Mouse (Mus musculus) kidney, adult 2 months (tissue): Measurements from ENCODE around the gene Prkd2.

Experiments used
- CTCF ChIP-seq: fragments of 200-500 bp; conservative IDR thresholded peaks from 2 replicates; pipeline ENCODE4 v1.5.1; 2011; ENCODE audit warnings: low read depth, mild to moderate bottlenecking, control low read depth, low read length, moderate library complexity, mixed read lengths; ENCODE audit not compliant: insufficient read depth, insufficient read length
- POLR2A ChIP-seq: fragments of 200-500 bp; IDR thresholded peaks from one replicate; pipeline ENCODE4 v1.6.1; 2011; ENCODE audit warnings: low read depth, low read length, control low read depth

DNA sequence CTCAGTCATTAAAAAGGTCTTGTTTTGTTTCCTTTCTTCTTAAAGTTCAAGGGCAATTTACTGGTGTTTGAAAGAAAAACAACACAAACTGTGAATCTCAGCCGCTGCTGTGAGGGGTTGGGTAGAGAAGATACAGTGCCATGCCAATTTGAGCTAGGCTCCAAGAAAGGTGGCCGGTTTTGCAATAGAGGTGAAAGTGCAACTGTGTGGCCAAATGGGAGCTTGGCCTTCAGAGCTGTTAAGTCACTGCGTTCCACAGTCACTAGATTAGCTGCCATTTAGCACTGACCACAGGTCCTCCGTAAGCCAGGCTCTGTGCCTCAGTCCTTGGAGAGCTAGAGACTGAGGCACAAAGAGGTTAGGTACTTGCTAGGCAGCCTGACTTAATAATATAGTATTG is 8.9 kb downstream of the Prkd2 start:
- TF ChIP-seq CTCF (no peak), POLR2A (no peak)
